Mouse (Mus musculus): ENCODE measurements around the gene E430018J23Rik. TPM values are rescaled to one million over a fixed set of nuclear protein-coding genes. Genes with fewer than 3 reads are reported as not detected.
"Not testable (repeated sequence)": the region's sequence is repeated elsewhere in the genome, so short reads cannot be mapped to it uniquely, and the experiment has no call there.

The E430018J23Rik gene
- polyA plus RNA-seq, 1 experiment from 2014 or later = 6.9 TPM

DNA sequence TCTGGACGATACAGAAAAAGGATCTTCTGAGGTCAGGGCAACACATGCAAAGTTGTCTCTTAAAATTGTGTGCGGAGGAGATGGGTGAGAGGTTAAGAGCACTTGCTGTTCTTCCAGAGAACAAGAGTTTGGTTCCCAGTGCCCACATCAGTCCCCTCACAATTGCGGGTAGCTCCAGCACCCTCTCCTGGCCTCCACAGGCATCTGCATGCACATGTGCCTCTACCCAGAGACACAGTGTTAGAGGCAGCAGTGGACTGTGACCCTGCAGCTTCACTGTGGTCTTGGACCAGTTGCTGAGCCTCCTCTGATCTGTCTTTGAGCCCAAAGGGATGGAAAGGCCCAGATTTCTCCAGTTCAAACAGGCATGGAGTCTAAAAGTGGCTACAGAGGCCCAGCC is 21.6 kb downstream of the E430018J23Rik start:
- H3K4me2 ChIP-seq (replicated peaks); H3K9me3 ChIP-seq; ATAC-seq (ENCODE audit: insufficient number of reproducible peaks, insufficient read depth, low FRiP score, low TSS enrichment); H3K27me3 ChIP-seq; H3K4me3 ChIP-seq; H3K27ac ChIP-seq; H3K4me1 ChIP-seq; H3K9ac ChIP-seq: not testable (repeated sequence)
- peaks cover 15% of the 10 kb centered on the region for H3K36me3 ChIP-seq
- 72% methylated on average over 3 of the region's 3 CpGs for WGBS

DNA sequence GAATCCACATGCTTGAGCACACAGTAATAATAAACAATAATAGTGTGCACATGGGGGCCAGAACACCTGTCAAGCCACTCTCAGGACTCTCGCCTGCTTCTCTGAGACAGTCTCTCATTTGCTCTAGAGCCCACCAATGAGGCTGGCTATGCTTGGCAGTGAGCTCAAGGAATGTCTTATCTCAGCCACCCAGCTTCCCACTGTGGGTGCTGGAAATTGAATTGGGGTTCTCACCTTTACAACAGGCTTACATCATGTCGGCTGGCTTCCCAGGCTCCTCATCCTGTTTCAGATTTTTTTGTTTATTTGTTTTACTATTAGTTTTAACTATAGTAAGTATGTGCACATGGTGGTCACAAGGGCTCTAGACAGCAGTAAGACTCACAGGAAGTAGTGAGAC is 22.2 kb downstream of the E430018J23Rik start:
- Histone ChIP-seq H3K4me3 (no peak overlapping the region), H3K27me3 (no peaks in the 10 kb centered on the region), H3K36me3 (peaks cover 15% of the 10 kb centered on the region), H3K27ac (no peak overlapping the region), H3K9ac (no peak overlapping the region), H3K9me3 (no peaks in the 10 kb centered on the region), H3K4me1 (no peaks in the 10 kb centered on the region), H3K4me2 (replicated peaks) (no peak overlapping the region)
- no peak for ATAC-seq (ENCODE audit: insufficient number of reproducible peaks, insufficient read depth, low FRiP score, low TSS enrichment)
- WGBS = 79% methylated on average over 2 of the region's 2 CpGs

- Histone ChIP-seq H3K27me3 (peaks cover 18% of the 10 kb centered on the region), H3K27ac (no peak overlapping the region), H3K36me3 (0 out of 2 replicates have a peak, but pooled peaks cover 2% of the 10 kb centered on the region), H3K4me1 (no peaks in the 10 kb centered on the region; the same call in 1 of the 2 replicates), H3K9ac (no peak overlapping the region), H3K4me2 (replicated peaks) (no peak overlapping the region), H3K9me3 (no peaks in the 10 kb centered on the region), H3K4me3 (no peak overlapping the region)
- 88% methylated on average over 3 of the region's 3 CpGs for WGBS
- ATAC-seq (ENCODE audit: insufficient number of reproducible peaks, insufficient read depth, low FRiP score, low TSS enrichment) = no peak
Observed at GRCm38 (mm10) chr7:127366249-127366648, 27.2 kb downstream of the E430018J23Rik start.

DNA sequence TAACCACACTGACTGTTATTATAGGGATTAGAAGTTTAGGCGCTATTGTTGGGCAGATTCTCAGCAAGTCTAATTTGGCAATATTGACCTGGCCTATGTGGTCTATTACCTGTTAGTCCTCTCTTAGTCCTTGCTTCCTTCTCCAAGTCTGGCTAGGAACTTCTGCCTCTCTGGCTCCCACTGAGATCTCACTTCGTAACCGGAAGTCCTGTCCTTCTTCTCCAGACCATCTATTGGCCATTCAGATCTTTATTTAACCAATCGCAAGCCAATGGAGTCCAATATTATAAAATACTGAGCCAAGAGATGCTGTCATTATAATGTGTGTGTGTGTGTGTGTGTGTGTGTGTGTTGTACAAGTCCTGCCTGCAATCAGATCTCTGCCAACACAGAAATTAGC is 29.3 kb downstream of the E430018J23Rik start:
- WGBS = 55% methylated on average over 4 of the region's 4 CpGs
- Histone ChIP-seq H3K4me2 (replicated peaks) (peak overlapping the region; percentile 70), H3K27ac (no peak overlapping the region), H3K4me1 (no peaks in the 10 kb centered on the region; the same call in 1 of the 2 replicates), H3K9ac (peak overlapping the region; percentile 51), H3K36me3 (no peaks in the 10 kb centered on the region), H3K4me3 (peak overlapping the region; percentile 37; the same call in 1 of the 2 replicates), H3K27me3 (peaks cover 25% of the 10 kb centered on the region), H3K9me3 (no peaks in the 10 kb centered on the region)
- no peak for ATAC-seq (ENCODE audit: insufficient number of reproducible peaks, insufficient read depth, low FRiP score, low TSS enrichment)

- Histone ChIP-seq H3K4me1 (no peaks in the 10 kb centered on the region; the same call in 1 of the 2 replicates), H3K27ac (no peak overlapping the region), H3K9me3 (no peaks in the 10 kb centered on the region), H3K27me3 (peaks cover 25% of the 10 kb centered on the region), H3K9ac (peak overlapping the region; percentile 51), H3K36me3 (no peaks in the 10 kb centered on the region), H3K4me2 (replicated peaks) (peak overlapping the region; percentile 70), H3K4me3 (peak overlapping the region; percentile 37)
- under 1% methylated on average over 24 of the region's 24 CpGs for WGBS
- ATAC-seq (ENCODE audit: insufficient number of reproducible peaks, insufficient read depth, low FRiP score, low TSS enrichment) = no peak
Observed at GRCm38 (mm10) chr7:127363475-127363921, 29.9 kb downstream of the E430018J23Rik start.

GRCm38 (mm10) chr7:127362418-127362817 is 31.0 kb downstream of the E430018J23Rik start:
- H3K36me3 ChIP-seq; H3K9me3 ChIP-seq; ATAC-seq (ENCODE audit: insufficient number of reproducible peaks, insufficient read depth, low FRiP score, low TSS enrichment); H3K9ac ChIP-seq; H3K27ac ChIP-seq; H3K4me1 ChIP-seq: not testable (repeated sequence)
- Histone ChIP-seq H3K4me3 (0 out of 2 replicates have a peak overlapping the region, but pooled peaks have one; percentile 17), H3K4me2 (replicated peaks) (peak overlapping the region; percentile 25; the same call in 1 of the 2 replicates), H3K27me3 (peaks cover 25% of the 10 kb centered on the region)
- WGBS = 26% methylated on average over 13 of the region's 13 CpGs

DNA sequence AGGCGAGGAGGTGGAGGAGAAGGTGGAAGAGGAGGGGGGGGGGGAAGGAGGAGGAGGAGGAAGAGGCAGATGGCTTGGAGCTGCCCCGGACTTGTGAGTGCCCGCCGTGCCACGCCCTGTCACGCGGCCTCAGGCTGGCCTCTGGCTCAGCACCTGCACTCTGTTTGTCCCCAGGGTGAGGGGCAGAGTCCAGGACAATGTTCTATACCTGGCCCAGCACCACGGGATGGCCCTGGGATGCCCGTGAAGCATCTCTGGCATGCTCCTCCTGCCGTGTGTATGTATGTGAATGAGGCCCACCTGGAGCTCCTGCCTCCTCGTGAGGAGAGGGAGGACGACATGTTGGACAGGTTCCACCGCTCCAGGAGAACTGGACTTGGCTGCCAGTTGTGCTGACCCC is 32.0 kb downstream of the E430018J23Rik start:
- no peak for ATAC-seq (ENCODE audit: insufficient number of reproducible peaks, insufficient read depth, low FRiP score, low TSS enrichment)
- Histone ChIP-seq H3K4me2 (replicated peaks) (no peak overlapping the region), H3K27me3 (peaks cover 25% of the 10 kb centered on the region), H3K9me3 (no peaks in the 10 kb centered on the region), H3K9ac (no peak overlapping the region), H3K4me3 (no peak overlapping the region), H3K27ac (no peak overlapping the region), H3K36me3 (no peaks in the 10 kb centered on the region), H3K4me1 (no peaks in the 10 kb centered on the region; the same call in 1 of the 2 replicates)
- WGBS = 49% methylated on average over 13 of the region's 13 CpGs

DNA sequence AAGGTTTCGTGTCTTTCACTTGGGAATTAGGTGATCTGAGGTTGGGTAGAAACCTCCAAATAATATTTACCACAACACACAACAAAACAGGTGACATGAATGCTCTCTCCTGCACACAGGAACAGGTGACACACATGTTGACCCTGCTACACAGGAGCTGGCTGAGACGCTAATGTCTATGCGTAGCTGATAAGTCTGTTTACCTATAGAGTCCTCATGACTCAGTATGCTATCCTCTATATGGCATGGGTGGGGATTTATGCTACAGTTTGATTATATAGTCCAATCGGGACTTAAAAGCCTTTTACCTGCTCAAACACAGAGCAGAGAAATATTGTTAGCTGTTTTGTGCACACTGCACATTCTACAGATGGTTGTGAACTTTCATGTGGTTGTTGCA is 33.2 kb downstream of the E430018J23Rik start:
- Histone ChIP-seq H3K27me3 (peaks cover 25% of the 10 kb centered on the region), H3K36me3 (no peaks in the 10 kb centered on the region), H3K4me1 (no peaks in the 10 kb centered on the region; the same call in 1 of the 2 replicates), H3K4me2 (replicated peaks) (no peak overlapping the region), H3K4me3 (no peak overlapping the region), H3K9me3 (no peaks in the 10 kb centered on the region), H3K27ac (no peak overlapping the region), H3K9ac (no peak overlapping the region)
- no peak for ATAC-seq (ENCODE audit: insufficient number of reproducible peaks, insufficient read depth, low FRiP score, low TSS enrichment)
- 79% methylated on average over 4 of the region's 4 CpGs for WGBS

DNA sequence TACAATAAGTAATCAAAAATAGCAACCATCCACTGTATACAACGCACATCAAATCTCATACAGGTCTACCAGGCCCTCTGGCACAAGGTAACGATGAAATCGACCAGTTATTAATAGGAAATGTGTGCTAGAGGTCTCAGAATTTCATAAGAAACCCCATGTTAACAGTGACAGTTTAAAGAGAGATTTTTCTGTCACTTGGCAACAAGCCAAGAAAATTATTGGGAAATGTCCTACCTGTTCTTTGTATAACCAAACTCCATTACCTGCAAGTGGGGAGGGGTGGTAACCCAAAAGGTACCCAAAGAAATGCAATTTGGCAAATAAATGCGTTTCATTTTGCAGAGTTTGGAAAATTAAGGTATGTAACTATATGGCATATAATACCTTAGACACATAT is 35.0 kb downstream of the E430018J23Rik start:
- WGBS = 66% methylated on average over 4 of the region's 4 CpGs
- Histone ChIP-seq H3K36me3 (no peaks in the 10 kb centered on the region), H3K4me3 (no peak overlapping the region), H3K4me1 (no peaks in the 10 kb centered on the region; the same call in 1 of the 2 replicates), H3K27me3 (peaks cover 15% of the 10 kb centered on the region), H3K9me3 (no peaks in the 10 kb centered on the region), H3K9ac (no peak overlapping the region), H3K4me2 (replicated peaks) (no peak overlapping the region), H3K27ac (no peak overlapping the region)
- ATAC-seq (ENCODE audit: insufficient number of reproducible peaks, insufficient read depth, low FRiP score, low TSS enrichment) = no peak

- no peaks in the 10 kb centered on the region for H3K36me3 ChIP-seq
- no peak overlapping the region for H3K4me3 ChIP-seq
- WGBS = 67% methylated on average over 2 of the region's 2 CpGs
- no peak for ATAC-seq (ENCODE audit: insufficient number of reproducible peaks, insufficient read depth, low FRiP score, low TSS enrichment)
- no peaks in the 10 kb centered on the region for H3K9me3 ChIP-seq
- H3K4me2 ChIP-seq (replicated peaks) = no peak overlapping the region
- peaks cover 12% of the 10 kb centered on the region for H3K27me3 ChIP-seq
- H3K27ac ChIP-seq = no peak overlapping the region
- H3K4me1 ChIP-seq = no peaks in the 10 kb centered on the region
- no peak overlapping the region for H3K9ac ChIP-seq
Observed at GRCm38 (mm10) chr7:127357871-127358270, 35.6 kb downstream of the E430018J23Rik start.

GRCm38 (mm10) chr7:127355796-127356195 is 37.6 kb downstream of the E430018J23Rik start:
- no peak overlapping the region for H3K9ac ChIP-seq
- no peak overlapping the region for H3K4me2 ChIP-seq (replicated peaks)
- no peak overlapping the region for H3K27ac ChIP-seq
- WGBS = 66% methylated on average over 3 of the region's 3 CpGs
- H3K27me3 ChIP-seq = peaks cover 6% of the 10 kb centered on the region; the same call in 1 of the 2 replicates
- no peaks in the 10 kb centered on the region for H3K36me3 ChIP-seq
- no peaks in the 10 kb centered on the region for H3K9me3 ChIP-seq
- no peak for ATAC-seq (ENCODE audit: insufficient number of reproducible peaks, insufficient read depth, low FRiP score, low TSS enrichment)
- H3K4me1 ChIP-seq = no peaks in the 10 kb centered on the region
- H3K4me3 ChIP-seq = no peak overlapping the region

DNA sequence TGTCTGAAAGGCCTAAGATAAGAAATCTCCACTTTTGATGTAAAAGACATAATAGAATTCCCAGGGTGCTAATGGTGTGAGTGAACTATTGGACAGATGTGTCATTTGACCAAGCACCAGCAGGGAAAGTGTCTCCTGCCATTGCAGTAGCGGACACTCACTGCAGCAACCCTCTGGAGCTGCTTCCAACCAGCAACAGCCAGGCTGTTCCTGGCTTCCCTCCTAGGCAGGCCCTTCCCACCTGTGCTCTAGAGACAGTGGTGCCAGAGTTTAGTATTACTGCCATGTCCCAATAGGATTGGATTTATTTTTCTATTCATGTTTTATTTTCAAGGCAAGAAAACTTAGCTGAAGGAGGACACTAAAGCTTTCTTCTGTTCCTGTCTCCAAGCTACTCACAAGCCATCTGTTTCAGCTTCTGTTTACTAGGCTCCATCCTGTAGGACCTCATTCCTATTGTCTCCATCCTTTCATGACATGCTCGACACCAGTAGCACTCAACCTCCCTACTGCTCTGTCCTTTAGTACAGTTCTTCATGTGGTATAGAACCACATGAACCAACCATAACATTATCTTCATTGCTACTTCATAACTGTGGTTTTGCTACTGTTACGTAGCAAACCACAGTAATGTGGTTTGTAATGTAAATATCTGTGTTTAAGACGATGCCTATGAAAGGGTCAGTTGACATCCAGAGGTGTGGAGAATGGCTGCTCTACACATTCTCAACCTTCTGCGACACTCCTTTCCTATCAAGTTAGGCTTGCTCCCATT is 42.0 kb downstream of the E430018J23Rik start:
- Histone ChIP-seq H3K9ac (no peak overlapping the region), H3K4me2 (replicated peaks) (no peak overlapping the region), H3K4me3 (no peak overlapping the region), H3K27ac (no peak overlapping the region), H3K36me3 (no peaks in the 10 kb centered on the region), H3K4me1 (0 out of 2 replicates have a peak, but pooled peaks cover 2% of the 10 kb centered on the region), H3K9me3 (no peaks in the 10 kb centered on the region), H3K27me3 (no peaks in the 10 kb centered on the region)
- ATAC-seq (ENCODE audit: insufficient number of reproducible peaks, insufficient read depth, low FRiP score, low TSS enrichment) = no peak
- WGBS = 85% methylated on average over 5 of the region's 5 CpGs
